Mouse (Mus musculus) adrenal gland, adult 2 months (tissue): ENCODE data around the gene Ly6g5c. TPM values are rescaled to one million over a fixed set of nuclear protein-coding genes. Genes with fewer than 3 reads are reported as not detected.

Source experiments
- DNase-seq: peaks from one replicate; pipeline ENCODE4 v3.0.0; 2021
- polyA plus RNA-seq: library from polyadenylated mRNA; depleted of rRNA; stranded (reverse); fragments of >200 nt; gene quantifications from 2 replicates; pipeline ENCODE4 v1.2.3, GENCODE M21; 2012
- total RNA-seq, 2 experiments: library from RNA; stranded (reverse); gene quantifications; 2 replicates each; pipeline ENCODE4 v1.2.3; 2021

Ly6g5c gene
- total and polyA plus RNA-seq, 3 experiments = not detected

- DNase-seq = no peak
Observed at GRCm38 (mm10) chr17:35080710-35081109, 27.4 kb upstream of the Ly6g5c start.

GRCm38 (mm10) chr17:35082841-35083576 lies 25.1 kb upstream of the Ly6g5c start:
- no peak for DNase-seq

- no peak for DNase-seq
Observed at GRCm38 (mm10) chr17:35083929-35084497, 24.1 kb upstream of the Ly6g5c start.

- no peak for DNase-seq
Observed at GRCm38 (mm10) chr17:35085208-35085865, 22.7 kb upstream of the Ly6g5c start, which contains the start of gene Ly6g6f. TSS of gene Ly6g6f (minus strand) at chr17:35085610.

GRCm38 (mm10) chr17:35088151-35088550 lies 19.9 kb upstream of the Ly6g5c start:
- no peak for DNase-seq

- peak; percentile 96 for DNase-seq
Observed at GRCm38 (mm10) chr17:35088825-35089644, 19.0 kb upstream of the Ly6g5c start, which contains the start of gene Abhd16a. TSS of gene Abhd16a (plus strand) at chr17:35089263.

GRCm38 (mm10) chr17:35090166-35090932 lies 17.7 kb upstream of the Ly6g5c start:
- DNase-seq = peak; percentile 40

- DNase-seq = no peak
Observed at GRCm38 (mm10) chr17:35092403-35093198, 15.5 kb upstream of the Ly6g5c start.

- DNase-seq = no peak
Observed at GRCm38 (mm10) chr17:35094475-35095365, 13.4 kb upstream of the Ly6g5c start.

- no peak for DNase-seq
Observed at GRCm38 (mm10) chr17:35096597-35096996, 11.5 kb upstream of the Ly6g5c start.

- DNase-seq = no peak
Observed at GRCm38 (mm10) chr17:35097164-35097655, 10.9 kb upstream of the Ly6g5c start.

- DNase-seq = no peak
Observed at GRCm38 (mm10) chr17:35100196-35100765, 7.8 kb upstream of the Ly6g5c start.

- peak; percentile 51 for DNase-seq
Observed at GRCm38 (mm10) chr17:35101161-35101560, 6.9 kb upstream of the Ly6g5c start.

- no peak for DNase-seq
Observed at GRCm38 (mm10) chr17:35102299-35102698, 5.8 kb upstream of the Ly6g5c start.

GRCm38 (mm10) chr17:35103221-35103690 lies 4.8 kb upstream of the Ly6g5c start:
- DNase-seq = no peak

- no peak for DNase-seq
Observed at GRCm38 (mm10) chr17:35104079-35104478, 4.0 kb upstream of the Ly6g5c start.

- no peak for DNase-seq
Observed at GRCm38 (mm10) chr17:35104754-35105153, 3.3 kb upstream of the Ly6g5c start.

GRCm38 (mm10) chr17:35105740-35106389 lies 2.2 kb upstream of the Ly6g5c start:
- DNase-seq = no peak
